Mouse (Mus musculus) C2C12 (cell line): ENCODE measurements around the gene Lrrc47.

Experiments
- CTCF ChIP-seq: IDR thresholded peaks from one replicate; pipeline ENCODE4 v1.5.1; 2011; ENCODE audit not compliant: control insufficient read depth, insufficient read depth, insufficient read length
- MAX ChIP-seq: IDR thresholded peaks from one replicate; pipeline ENCODE4 v1.6.1; 2011; ENCODE audit warnings: mild to moderate bottlenecking, control low read depth

DNA sequence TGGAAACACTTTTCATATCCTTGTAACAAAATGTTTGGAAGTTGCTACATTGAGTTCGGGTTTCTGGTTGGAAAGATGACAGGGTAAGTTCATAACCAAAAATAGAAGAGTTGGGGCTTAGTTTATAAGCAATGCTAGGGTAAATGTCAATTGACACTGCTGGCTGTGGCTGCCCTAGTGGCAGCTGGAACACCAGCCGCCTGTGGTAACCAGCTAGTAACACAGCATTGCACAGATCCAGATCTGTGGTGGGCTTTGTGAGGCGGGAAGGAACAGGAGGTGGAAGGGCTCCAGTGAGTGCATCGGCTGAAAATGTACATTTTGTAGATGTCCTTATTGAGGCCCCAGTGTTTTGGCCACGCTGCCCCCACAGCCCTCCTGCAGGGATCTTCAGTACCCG, 35.8 kb upstream of the Lrrc47 start:
- TF ChIP-seq CTCF: no peak
- no peak for TF ChIP-seq MAX
